Mouse (Mus musculus) forebrain, embryonic 12.5 days (tissue): ENCODE measurements around the gene Spats2. TPM values are rescaled to one million over a fixed set of nuclear protein-coding genes. Genes with fewer than 3 reads are reported as not detected.

Experiments used
- ATAC-seq: fragments of 200-750 bp; cut with Nextera tagmentation; 2 replicates; pipeline ENCODE4 v1.8.0; 2017; ENCODE audit warnings: moderate TSS enrichment; ENCODE audit not compliant: low FRiP score
- H3K27ac ChIP-seq: fragments of 300-500 bp; sonication (generic); 2 replicates; pipeline ENCODE4 v1.5.1; 2016; ENCODE audit warnings: mild to moderate bottlenecking
- H3K27me3 ChIP-seq: fragments of 300-500 bp; sonication (generic); 2 replicates; pipeline ENCODE4 v1.6.1; 2016; ENCODE audit warnings: mild to moderate bottlenecking
- H3K36me3 ChIP-seq: fragments of 300-500 bp; sonication (generic); replicated peaks from 2 replicates; pipeline ENCODE4 v1.6.1; 2016; ENCODE audit warnings: mild to moderate bottlenecking
- H3K4me1 ChIP-seq: fragments of 300-500 bp; sonication (generic); 2 replicates; pipeline ENCODE4 v1.6.1; 2016
- H3K4me2 ChIP-seq: fragments of 300-500 bp; sonication (generic); 2 replicates; pipeline ENCODE4 v1.6.1; 2016; ENCODE audit warnings: mild to moderate bottlenecking, moderate library complexity
- H3K4me3 ChIP-seq: fragments of 300-500 bp; sonication (generic); replicated peaks from 2 replicates; pipeline ENCODE4 v1.5.1; 2016; ENCODE audit warnings: mild to moderate bottlenecking
- H3K9ac ChIP-seq: fragments of 300-500 bp; sonication (generic); 2 replicates; pipeline ENCODE4 v1.6.1; 2016; ENCODE audit warnings: mild to moderate bottlenecking
- H3K9me3 ChIP-seq: fragments of 300-500 bp; sonication (generic); 2 replicates; pipeline ENCODE4 v1.6.1; 2016
- WGBS: fragments of 180-500 bp; shearing (Covaris S2); methylation state at CpG from one replicate; pipeline ENCODE4 v1.1.7; 2016; 5-methylcytosine and 5-hydroxymethylcytosine counted together
- polyA plus RNA-seq: library from polyadenylated mRNA; unstranded; fragments of >200 nt; fragmentation: Nextera tagmentation; extraction: Ambion mirVana; gene quantifications from 2 replicates; pipeline ENCODE4 v1.2.1, GENCODE M21; 2016

Spats2 gene
- polyA plus RNA-seq, 1 experiment from 2014 or later: 69.8 TPM

DNA sequence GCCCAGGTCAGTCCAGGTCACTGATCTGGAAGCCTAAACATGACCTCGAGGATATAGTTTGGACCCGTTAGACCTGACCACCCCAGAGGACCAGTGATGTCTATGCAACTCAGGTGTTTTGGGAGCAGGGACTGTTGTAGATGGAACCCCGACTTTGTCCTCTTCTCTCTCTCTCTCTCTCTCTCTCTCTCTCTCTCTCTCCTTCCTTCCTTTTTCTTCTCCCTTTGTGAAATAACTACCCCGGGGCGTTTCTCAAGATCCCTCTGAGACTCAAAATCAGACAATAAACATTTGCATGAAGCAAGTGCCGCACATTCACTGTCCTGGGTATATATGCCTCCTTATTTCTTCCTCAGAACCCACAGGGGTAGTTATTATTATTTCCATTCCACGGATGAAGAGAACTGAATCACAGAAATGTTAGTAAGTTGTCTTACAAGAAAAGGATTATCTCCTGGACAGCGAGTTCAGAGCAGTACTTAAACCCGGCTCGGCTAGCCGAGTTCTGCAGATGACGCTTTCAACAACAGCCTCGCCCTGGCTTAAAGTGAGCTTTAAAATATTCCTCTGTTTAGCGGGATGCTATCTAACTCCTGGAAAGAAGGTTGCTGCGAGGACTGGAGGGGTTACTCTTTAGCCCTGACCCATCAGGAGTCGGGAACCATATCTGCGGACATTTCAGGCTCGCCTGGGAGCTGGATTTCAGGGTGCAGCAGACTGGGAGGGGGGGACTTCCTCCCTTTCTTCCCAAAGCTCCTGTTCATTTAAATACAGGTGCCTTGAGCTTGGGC is 97.3 kb downstream of the Spats2 start:
- H3K4me3 ChIP-seq: peak overlapping the region; percentile 44
- peaks cover 89% of the 10 kb centered on the region for H3K27me3 ChIP-seq
- ATAC-seq: no peak
- no peaks in the 10 kb centered on the region for H3K36me3 ChIP-seq
- peak overlapping the region; percentile 44; the same call in 1 of the 2 replicates for H3K9ac ChIP-seq
- H3K4me2 ChIP-seq: peak overlapping the region; percentile 64
- H3K4me1 ChIP-seq: peaks cover 37% of the 10 kb centered on the region
- H3K9me3 ChIP-seq: no peaks in the 10 kb centered on the region
- 4% methylated on average over 18 of the region's 18 CpGs for whole genome bisulfite sequencing
- H3K27ac ChIP-seq: no peak overlapping the region

DNA sequence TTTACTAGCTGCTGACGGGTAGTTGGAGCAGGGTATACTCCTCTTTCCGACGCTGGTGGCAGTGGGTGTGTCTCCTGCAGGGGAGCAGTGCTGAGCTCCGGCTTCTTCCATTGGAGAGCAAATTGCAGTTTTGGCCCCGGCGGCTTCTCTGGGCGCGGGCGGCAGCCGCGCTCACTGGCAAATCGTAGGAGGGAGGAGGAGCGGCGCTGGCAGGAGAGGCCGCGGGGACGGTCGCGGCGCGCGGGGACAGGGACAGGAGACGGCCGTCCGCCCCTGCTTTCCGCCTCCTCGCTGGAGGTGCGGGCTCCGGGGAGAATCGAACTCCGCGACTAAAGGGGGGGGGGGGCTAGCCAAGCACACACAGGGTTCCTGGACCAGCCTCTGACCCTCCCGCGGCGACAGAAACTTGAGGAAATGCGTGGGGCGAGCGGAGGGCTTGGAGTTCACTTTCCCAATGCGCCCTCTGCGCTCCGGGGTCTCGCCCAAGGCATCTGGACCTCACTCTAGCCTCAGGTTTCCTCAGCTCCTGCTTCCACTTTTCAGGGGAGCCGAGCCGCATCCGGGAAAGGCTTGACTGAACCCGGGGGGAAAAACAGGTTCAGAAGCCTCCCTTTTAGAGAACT is 98.0 kb downstream of the Spats2 start:
- Histone ChIP-seq H3K36me3 (no peaks in the 10 kb centered on the region), H3K9ac (peak overlapping the region; percentile 44), H3K27ac (no peak overlapping the region), H3K4me1 (peaks cover 37% of the 10 kb centered on the region), H3K4me3 (peak overlapping the region; percentile 44), H3K27me3 (peaks cover 96% of the 10 kb centered on the region), H3K9me3 (no peaks in the 10 kb centered on the region), H3K4me2 (peak overlapping the region; percentile 64)
- no peak for ATAC-seq
- under 1% methylated on average over 44 of the region's 46 CpGs for WGBS

DNA sequence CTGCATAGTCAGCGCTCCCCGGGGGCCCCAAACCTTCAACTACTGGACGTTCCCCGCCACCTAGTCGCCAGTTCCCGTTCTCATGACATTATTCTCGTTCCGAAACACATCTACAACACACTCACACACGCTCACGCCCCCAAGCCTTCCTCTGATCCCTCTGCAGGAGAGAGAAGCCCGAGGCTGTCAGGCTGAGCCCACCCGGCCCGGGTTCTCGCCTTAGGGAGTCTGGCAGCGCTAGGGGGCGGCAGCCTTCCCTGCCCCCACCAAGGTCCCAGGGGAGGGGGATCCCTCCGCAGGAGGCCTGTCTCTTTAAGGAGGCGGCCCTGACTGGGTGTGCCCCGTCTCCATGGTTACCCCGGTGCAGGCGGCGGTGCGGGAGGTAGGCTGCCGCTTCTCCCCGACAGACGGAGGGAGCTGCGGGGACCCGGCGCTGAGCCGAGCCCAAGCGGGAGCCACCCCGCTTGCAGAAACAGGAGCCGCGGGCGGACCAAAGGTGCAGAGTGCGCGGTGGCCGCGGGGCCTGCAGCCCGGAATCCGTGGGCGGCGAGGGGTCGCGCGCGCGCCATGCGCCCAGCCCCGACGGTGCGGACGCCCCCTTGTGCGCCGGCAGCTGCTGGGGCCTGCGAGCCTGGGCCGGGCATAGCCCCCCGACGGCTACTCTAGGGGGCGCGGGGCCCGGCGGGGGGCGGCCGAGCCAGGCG is 98.6 kb downstream of the Spats2 start, which contains the start of gene Kcnh3:
Gene Kcnh3, plus strand, starts transcription at position 654 of the 704 bp plus-strand sequence.
- Histone ChIP-seq H3K9ac (peak within 1 kb of the TSS; percentile 44), H3K27ac (no peak within 1 kb of the TSS), H3K27me3 (peaks cover 100% of the 10 kb centered on the region), H3K9me3 (no peaks in the 10 kb centered on the region), H3K4me2 (peak within 1 kb of the TSS; percentile 64), H3K4me3 (peak within 1 kb of the TSS; percentile 44), H3K36me3 (no peaks in the 10 kb centered on the region), H3K4me1 (peaks cover 37% of the 10 kb centered on the region)
- 1% methylated on average over 58 of the region's 66 CpGs for WGBS
- ATAC-seq: peak; percentile 60; the same call in 1 of the 2 replicates

DNA sequence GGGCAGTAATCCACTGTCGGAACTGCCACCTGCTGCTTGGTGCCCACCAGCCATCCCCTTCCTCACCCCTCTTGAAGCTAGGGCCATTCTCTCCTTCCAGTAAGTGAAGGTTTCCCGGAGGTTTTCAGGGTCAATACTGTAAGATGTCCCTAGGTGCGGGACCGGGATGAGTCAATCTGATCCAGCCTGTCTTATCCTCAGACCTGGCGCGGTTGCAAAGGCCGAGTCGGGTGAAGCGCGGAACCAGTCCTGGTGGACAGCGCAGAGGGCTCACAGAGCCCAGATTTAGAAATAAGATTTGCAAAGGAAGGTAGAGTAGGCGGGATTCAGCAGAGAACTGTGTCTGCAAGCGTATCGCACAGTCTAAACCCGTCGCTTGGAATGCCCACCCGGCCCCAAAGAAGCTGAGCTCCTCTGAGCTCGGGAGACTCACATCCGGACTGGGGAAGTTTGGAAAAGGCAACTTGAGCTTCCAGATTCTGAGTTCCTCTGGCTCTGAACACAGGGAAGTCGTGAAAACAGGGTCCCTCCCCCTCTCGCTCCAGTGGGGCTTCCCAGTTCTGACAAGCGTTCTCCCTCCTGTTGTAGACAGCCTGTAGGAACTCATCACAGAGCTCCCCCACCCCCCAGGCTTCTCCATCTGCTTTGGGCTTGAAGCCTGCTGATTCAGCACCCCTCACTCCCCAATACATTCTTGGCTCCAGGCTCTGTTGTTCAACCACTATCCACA is 99.5 kb downstream of the Spats2 start:
- peaks cover 37% of the 10 kb centered on the region for H3K4me1 ChIP-seq
- H3K36me3 ChIP-seq: no peaks in the 10 kb centered on the region
- under 1% methylated on average over 22 of the region's 22 CpGs for WGBS
- ATAC-seq: no peak
- peak overlapping the region; percentile 44 for H3K4me3 ChIP-seq
- H3K4me2 ChIP-seq: peak overlapping the region; percentile 64
- H3K9me3 ChIP-seq: no peaks in the 10 kb centered on the region
- H3K27me3 ChIP-seq: peaks cover 100% of the 10 kb centered on the region
- no peak overlapping the region for H3K27ac ChIP-seq
- H3K9ac ChIP-seq: no peak overlapping the region

DNA sequence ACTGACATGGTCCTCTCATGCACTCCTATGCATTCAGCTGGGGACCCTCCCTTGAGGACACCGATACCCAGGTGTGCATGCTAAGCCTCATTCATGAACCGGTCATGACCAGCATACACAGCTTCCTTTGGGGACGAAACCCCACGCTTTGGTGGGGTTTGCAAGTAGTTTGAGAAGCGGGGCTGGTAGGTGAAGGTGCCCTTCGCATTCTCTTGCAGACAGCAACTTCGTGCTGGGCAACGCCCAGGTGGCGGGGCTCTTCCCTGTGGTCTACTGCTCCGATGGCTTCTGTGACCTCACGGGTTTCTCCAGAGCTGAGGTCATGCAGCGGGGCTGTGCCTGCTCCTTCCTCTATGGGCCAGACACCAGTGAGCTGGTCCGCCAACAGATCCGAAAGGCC is 100.4 kb downstream of the Spats2 start:
- H3K4me2 ChIP-seq: no peak overlapping the region
- peaks cover 37% of the 10 kb centered on the region for H3K4me1 ChIP-seq
- H3K9ac ChIP-seq: no peak overlapping the region
- whole genome bisulfite sequencing: 13% methylated on average over 14 of the region's 14 CpGs
- H3K9me3 ChIP-seq: no peaks in the 10 kb centered on the region
- H3K27me3 ChIP-seq: peaks cover 100% of the 10 kb centered on the region
- H3K36me3 ChIP-seq: no peaks in the 10 kb centered on the region
- no peak overlapping the region for H3K4me3 ChIP-seq
- H3K27ac ChIP-seq: no peak overlapping the region
- ATAC-seq: no peak

DNA sequence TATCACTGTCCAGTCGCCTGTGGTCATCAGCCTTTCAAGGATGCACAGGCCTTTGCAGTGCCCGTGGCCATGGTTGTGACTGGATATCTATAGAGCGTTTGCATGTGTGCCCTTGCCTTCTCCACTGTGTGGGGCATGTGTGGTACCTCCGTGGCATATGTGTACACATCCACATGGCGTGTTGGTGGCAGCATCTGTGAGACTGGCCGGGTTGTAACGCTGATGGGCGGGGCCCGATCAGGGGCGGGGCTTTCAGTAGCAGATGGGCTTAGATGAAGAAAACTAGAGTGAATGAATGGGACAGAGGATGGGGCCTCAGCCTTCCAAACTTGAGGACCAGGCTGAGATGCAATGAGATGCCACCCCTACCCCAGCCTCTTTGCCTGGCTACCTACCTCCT is 106.3 kb downstream of the Spats2 start:
- no peak overlapping the region for H3K4me2 ChIP-seq
- no peak overlapping the region for H3K27ac ChIP-seq
- H3K9ac ChIP-seq: no peak overlapping the region
- H3K4me3 ChIP-seq: no peak overlapping the region
- H3K4me1 ChIP-seq: no peaks in the 10 kb centered on the region
- 73% methylated on average over 10 of the region's 10 CpGs for WGBS
- H3K9me3 ChIP-seq: no peaks in the 10 kb centered on the region
- peaks cover 67% of the 10 kb centered on the region for H3K27me3 ChIP-seq
- no peaks in the 10 kb centered on the region for H3K36me3 ChIP-seq
- ATAC-seq: no peak

DNA sequence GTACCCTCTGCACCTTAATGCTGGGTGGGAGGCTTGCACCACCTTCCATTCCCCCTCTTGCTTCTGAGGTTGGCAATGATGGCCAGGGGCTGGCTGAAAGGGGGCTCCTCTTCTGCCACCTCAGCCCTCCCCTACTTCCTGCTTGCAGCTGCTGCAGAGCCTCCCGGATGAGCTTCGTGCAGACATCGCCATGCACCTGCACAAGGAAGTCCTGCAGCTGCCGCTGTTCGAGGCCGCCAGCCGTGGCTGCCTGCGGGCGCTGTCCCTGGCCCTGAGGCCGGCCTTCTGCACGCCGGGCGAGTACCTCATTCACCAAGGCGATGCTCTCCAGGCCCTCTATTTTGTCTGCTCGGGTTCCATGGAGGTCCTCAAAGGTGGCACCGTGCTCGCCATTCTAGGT is 108.0 kb downstream of the Spats2 start:
- no peak for ATAC-seq
- H3K27me3 ChIP-seq: peaks cover 50% of the 10 kb centered on the region
- no peak overlapping the region for H3K27ac ChIP-seq
- no peaks in the 10 kb centered on the region for H3K9me3 ChIP-seq
- no peak overlapping the region for H3K4me2 ChIP-seq
- no peak overlapping the region for H3K9ac ChIP-seq
- 64% methylated on average over 17 of the region's 17 CpGs for WGBS
- no peak overlapping the region for H3K4me3 ChIP-seq
- H3K36me3 ChIP-seq: no peaks in the 10 kb centered on the region
- H3K4me1 ChIP-seq: 0 out of 2 replicates have a peak, but pooled peaks cover 2% of the 10 kb centered on the region

DNA sequence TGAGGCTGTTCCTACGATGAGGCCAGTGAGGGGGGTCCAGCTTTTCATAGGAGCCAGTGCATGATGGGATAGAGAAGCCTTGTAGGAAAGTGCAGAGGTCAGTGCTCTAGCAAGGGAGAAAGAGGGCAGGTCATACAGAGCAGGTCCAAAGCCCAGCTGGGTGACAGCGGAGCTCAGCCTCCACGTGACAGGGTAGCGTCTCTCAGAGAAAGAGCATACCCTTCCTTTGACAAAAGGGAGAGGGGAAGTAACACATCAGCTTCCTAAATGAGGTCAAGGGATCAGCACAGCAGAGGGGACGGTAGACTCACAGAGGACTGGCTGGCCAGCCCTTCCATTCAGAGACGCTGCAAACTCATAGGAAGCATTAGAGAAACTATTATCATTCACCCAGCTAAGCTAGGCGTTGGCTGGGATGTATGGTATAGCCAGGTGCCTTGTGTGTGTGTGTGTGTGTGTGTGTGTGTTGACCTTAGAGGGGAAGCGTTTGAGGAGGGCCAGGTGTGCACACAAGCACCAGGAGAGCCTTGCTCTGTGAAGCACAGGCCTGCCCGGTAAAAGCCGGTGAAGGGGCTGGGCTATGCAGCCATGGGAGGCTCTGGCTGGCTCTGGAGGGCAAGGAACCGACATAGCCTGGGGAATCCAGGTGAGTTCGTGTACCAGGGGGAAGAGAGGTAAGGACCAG is 108.8 kb downstream of the Spats2 start:
- no peak overlapping the region for H3K27ac ChIP-seq
- 58% methylated on average over 12 of the region's 12 CpGs for WGBS
- no peaks in the 10 kb centered on the region for H3K36me3 ChIP-seq
- no peak overlapping the region for H3K9ac ChIP-seq
- no peak overlapping the region for H3K4me2 ChIP-seq
- no peak for ATAC-seq
- no peak overlapping the region for H3K4me3 ChIP-seq
- no peaks in the 10 kb centered on the region for H3K9me3 ChIP-seq
- H3K27me3 ChIP-seq: peaks cover 43% of the 10 kb centered on the region
- 0 out of 2 replicates have a peak, but pooled peaks cover 2% of the 10 kb centered on the region for H3K4me1 ChIP-seq

DNA sequence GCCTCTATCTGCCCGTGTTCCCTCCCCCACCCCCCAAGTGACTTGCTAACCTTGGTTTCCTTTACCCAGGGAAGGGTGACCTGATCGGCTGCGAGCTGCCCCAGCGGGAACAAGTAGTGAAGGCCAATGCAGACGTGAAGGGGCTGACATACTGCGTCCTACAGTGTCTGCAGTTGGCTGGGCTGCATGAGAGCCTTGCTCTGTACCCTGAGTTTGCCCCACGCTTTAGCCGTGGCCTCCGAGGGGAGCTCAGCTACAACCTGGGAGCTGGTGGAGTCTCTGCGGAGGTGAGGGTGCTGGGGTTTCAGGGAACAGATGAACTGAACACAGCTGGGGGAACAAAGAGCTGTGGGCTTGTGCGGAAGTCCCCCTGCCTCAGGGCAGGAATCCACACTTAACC is 112.3 kb downstream of the Spats2 start:
- peaks cover 25% of the 10 kb centered on the region for H3K36me3 ChIP-seq
- no peak overlapping the region for H3K27ac ChIP-seq
- H3K9me3 ChIP-seq: no peaks in the 10 kb centered on the region
- ATAC-seq: no peak
- H3K27me3 ChIP-seq: peaks cover 16% of the 10 kb centered on the region; the same call in 1 of the 2 replicates
- no peak overlapping the region for H3K4me3 ChIP-seq
- H3K9ac ChIP-seq: 0 out of 2 replicates have a peak overlapping the region, but pooled peaks have one; percentile 25
- H3K4me1 ChIP-seq: 0 out of 2 replicates have a peak, but pooled peaks cover 2% of the 10 kb centered on the region
- WGBS: 67% methylated on average over 11 of the region's 11 CpGs
- no peak overlapping the region for H3K4me2 ChIP-seq

DNA sequence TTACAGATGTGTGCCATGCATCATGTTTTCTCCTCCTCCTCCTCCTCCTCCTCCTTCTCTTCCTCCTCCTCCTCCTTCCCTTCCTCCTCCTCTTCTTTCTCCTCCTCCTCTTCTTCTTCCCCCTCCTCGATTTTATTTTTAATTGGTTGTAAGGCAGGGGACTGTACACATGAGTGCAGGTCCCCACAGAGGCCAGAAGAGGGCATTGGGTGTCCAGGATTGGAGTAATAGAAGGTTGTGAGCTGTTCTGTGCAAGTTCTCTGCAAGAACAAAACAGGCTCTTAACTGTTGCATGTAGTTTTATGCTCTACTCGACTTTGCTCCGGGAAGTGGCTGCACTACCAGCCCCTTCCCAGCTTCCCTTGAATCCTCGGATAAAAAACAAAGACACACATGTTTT is 114.4 kb downstream of the Spats2 start:
- Histone ChIP-seq H3K36me3 (peaks cover 46% of the 10 kb centered on the region), H3K4me3 (no peak overlapping the region), H3K27me3 (no peaks in the 10 kb centered on the region), H3K27ac (no peak overlapping the region), H3K9me3 (no peaks in the 10 kb centered on the region), H3K4me2 (no peak overlapping the region), H3K9ac (no peak overlapping the region), H3K4me1 (0 out of 2 replicates have a peak, but pooled peaks cover 2% of the 10 kb centered on the region)
- WGBS: 62% methylated on average over 4 of the region's 4 CpGs
- ATAC-seq: no peak

DNA sequence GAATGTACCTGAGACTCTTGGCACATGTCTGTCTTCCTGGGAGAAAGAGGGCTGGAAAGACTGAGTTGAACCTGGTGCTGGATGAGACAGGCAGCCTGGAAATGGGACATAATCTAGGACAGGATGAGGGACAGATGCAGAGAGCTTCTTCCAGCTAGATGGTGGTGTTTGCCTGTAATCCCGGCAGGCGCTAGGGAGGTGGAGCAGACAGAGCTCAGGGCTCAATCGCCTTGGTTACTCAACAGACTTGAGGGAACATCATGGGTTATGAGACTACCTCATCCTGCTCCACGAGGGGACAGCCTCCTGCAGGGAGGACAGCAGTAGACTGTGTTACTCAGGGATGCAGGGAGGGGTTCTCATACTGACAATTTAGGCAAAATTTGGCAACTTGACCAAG is 115.5 kb downstream of the Spats2 start:
- Histone ChIP-seq H3K36me3 (peaks cover 57% of the 10 kb centered on the region), H3K27me3 (no peaks in the 10 kb centered on the region), H3K4me1 (0 out of 2 replicates have a peak, but pooled peaks cover 2% of the 10 kb centered on the region), H3K4me2 (no peak overlapping the region), H3K27ac (no peak overlapping the region), H3K9me3 (no peaks in the 10 kb centered on the region), H3K4me3 (no peak overlapping the region), H3K9ac (no peak overlapping the region)
- no peak for ATAC-seq
- WGBS: 79% methylated on average over 4 of the region's 4 CpGs
